Mouse (Mus musculus): ENCODE results near the gene Atf7.

- TF ChIP-seq CTCF (conservative IDR thresholded peaks at IDR 0.05; ENCODE audit: low read length) (no peak), POU5F1 (IDR thresholded peaks at IDR 0.05; ENCODE audit: borderline replicate concordance, low read length) (no peak)
Observed at GRCm38 (mm10) chr15:102531586-102531985, 93.7 kb downstream of the Atf7 start.

Data from E14TG2a.4 (cell line).